Mouse (Mus musculus): Measurements from ENCODE around the gene Fosl1. TPM values are rescaled to one million over a fixed set of nuclear protein-coding genes. Genes with fewer than 3 reads are reported as not detected.

Fosl1 gene
- polyA plus RNA-seq, 1 experiment from 2014 or later, result not detected

DNA sequence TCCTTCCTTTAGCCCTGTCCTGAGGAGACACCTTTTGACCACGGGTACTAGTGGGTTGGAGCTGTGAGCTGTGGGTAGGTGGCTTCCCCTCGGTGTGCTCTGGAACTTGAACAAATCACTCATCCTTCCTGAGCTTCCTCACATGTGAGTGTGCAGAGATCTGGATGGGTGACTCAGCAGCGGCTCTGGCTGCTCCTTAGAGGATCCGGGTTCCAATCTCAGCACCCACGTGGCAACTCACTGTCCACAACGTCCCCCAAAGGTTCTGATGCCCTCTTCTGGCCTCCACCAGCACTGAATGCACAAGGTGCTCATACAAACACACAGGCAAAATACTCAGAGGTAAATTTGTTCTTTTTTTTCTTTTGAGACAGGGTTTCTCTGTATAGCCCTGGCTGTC, 4.4 kb downstream of the Fosl1 start:
- WGBS, result 80% methylated on average over 6 of the region's 6 CpGs
- Histone ChIP-seq H3K9me3 (peaks cover 6% of the 10 kb centered on the region), H3K36me3 (peaks cover 16% of the 10 kb centered on the region), H3K4me3 (no peak overlapping the region), H3K27me3 (ENCODE audit: insufficient read depth, poor library complexity, severe bottlenecking) (peaks cover 57% of the 10 kb centered on the region), H3K4me1 (replicated peaks) (peaks cover 45% of the 10 kb centered on the region), H3K27ac (no peak overlapping the region)
- DNase-seq (ENCODE audit: low spot score), result no peak

GRCm38 (mm10) chr19:5455037-5455436, 7.7 kb downstream of the Fosl1 start:
- WGBS, result 88% methylated on average over 12 of the region's 12 CpGs
- Histone ChIP-seq H3K36me3 (peaks cover 16% of the 10 kb centered on the region), H3K9me3 (no peaks in the 10 kb centered on the region), H3K27ac (no peak overlapping the region), H3K4me1 (replicated peaks) (peaks cover 44% of the 10 kb centered on the region), H3K27me3 (ENCODE audit: insufficient read depth, poor library complexity, severe bottlenecking) (peaks cover 41% of the 10 kb centered on the region), H3K4me3 (peak overlapping the region; percentile 92; the same call in 1 of the 2 replicates)
- no peak for DNase-seq (ENCODE audit: low spot score)

DNA sequence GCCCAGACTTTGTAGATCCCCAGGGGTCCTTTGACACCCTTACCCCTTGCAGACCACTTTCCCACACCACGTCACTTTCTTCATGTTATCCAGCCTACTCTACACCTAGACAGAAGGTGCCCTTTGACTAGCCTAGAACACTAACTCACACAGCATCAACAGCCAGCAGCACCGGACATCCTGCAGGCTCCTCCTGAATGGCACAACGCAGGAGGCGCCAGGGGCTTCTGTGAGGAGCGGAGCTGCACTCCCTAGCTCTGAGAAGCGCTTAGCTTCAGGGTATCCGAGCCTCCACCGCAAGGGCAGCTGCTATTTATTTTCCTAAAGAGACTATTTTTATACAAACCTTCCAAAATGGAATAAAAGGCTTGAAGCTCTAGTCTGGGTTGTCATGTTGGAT, 8.2 kb downstream of the Fosl1 start:
- Histone ChIP-seq H3K4me3 (peak overlapping the region; percentile 92), H3K27ac (0 out of 2 replicates have a peak overlapping the region, but pooled peaks have one; percentile 93), H3K4me1 (replicated peaks) (peaks cover 46% of the 10 kb centered on the region), H3K36me3 (peaks cover 16% of the 10 kb centered on the region), H3K9me3 (no peaks in the 10 kb centered on the region), H3K27me3 (ENCODE audit: insufficient read depth, poor library complexity, severe bottlenecking) (peaks cover 36% of the 10 kb centered on the region)
- DNase-seq (ENCODE audit: low spot score), result no peak
- WGBS, result 64% methylated on average over 8 of the region's 8 CpGs

GRCm38 (mm10) chr19:5456241-5456921, 9.0 kb downstream of the Fosl1 start:
- WGBS, result 4% methylated on average over 26 of the region's 26 CpGs
- no peak for DNase-seq (ENCODE audit: low spot score)
- peak overlapping the region; percentile 92 for H3K4me3 ChIP-seq
- H3K9me3 ChIP-seq, result no peaks in the 10 kb centered on the region
- H3K4me1 ChIP-seq (replicated peaks), result peaks cover 52% of the 10 kb centered on the region
- peak overlapping the region; percentile 93 for H3K27ac ChIP-seq
- peaks cover 16% of the 10 kb centered on the region for H3K36me3 ChIP-seq
- peaks cover 27% of the 10 kb centered on the region for H3K27me3 ChIP-seq (ENCODE audit: insufficient read depth, poor library complexity, severe bottlenecking)

DNA sequence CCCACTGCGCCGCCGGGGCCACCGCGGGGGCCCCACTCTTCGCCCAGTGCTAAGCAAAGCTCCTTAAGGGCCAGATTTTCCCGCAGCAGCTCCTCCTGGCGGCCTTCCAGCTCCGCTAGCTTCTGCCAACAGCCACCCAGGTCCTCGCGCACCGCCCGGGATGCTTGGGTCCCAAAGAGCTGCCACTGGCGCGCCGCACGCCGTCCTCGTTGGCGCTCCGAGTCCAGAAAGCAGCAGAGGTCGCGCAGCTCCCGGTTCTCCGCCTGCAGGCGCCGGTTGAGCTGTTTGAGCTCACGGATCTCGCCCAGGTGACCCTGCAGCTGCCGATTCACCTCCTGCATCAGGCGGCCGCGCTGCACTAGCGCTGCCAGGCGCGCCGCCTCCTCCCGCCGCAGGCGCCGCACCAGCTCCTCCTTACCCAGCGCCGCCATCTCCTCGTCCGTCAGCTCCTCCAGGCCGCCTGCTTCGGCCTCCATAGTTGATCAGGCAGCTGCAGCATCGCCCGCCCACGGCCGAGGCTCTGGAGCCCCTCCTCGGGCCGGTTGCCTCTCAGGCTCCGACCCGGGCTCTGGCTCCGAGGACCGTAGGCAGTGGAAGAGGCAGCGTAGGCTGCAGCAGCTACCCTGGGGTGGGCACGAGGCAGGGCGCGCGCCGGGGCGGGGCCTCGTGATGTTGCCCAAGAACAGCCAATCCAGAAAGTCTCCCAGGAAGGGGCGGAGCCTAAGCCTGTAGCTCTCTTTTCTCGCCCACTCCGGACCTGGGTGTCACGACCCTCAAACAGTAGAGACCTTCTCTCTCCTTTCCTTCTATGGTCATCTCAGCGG, 9.8 kb downstream of the Fosl1 start:
- WGBS, result under 1% methylated on average over 70 of the region's 70 CpGs
- Histone ChIP-seq H3K9me3 (no peaks in the 10 kb centered on the region), H3K27me3 (ENCODE audit: insufficient read depth, poor library complexity, severe bottlenecking) (peaks cover 22% of the 10 kb centered on the region), H3K4me3 (peak overlapping the region; percentile 92), H3K36me3 (peaks cover 16% of the 10 kb centered on the region), H3K4me1 (replicated peaks) (peaks cover 54% of the 10 kb centered on the region), H3K27ac (peak overlapping the region; percentile 93)
- DNase-seq (ENCODE audit: low spot score), result peak; percentile 95

GRCm38 (mm10) chr19:5457746-5458442, 10.5 kb downstream of the Fosl1 start, which contains the start of gene Ccdc85b:
Ccdc85b (minus strand) TSS chr19:5457894.
- H3K9me3 ChIP-seq, result no peaks in the 10 kb centered on the region
- H3K4me1 ChIP-seq (replicated peaks), result peaks cover 54% of the 10 kb centered on the region
- 20% methylated on average over 14 of the region's 14 CpGs for WGBS
- no peak for DNase-seq (ENCODE audit: low spot score)
- peaks cover 22% of the 10 kb centered on the region for H3K27me3 ChIP-seq (ENCODE audit: insufficient read depth, poor library complexity, severe bottlenecking)
- H3K4me3 ChIP-seq, result peak within 1 kb of the TSS; percentile 92
- H3K36me3 ChIP-seq, result peaks cover 23% of the 10 kb centered on the region
- H3K27ac ChIP-seq, result peak within 1 kb of the TSS; percentile 93

GRCm38 (mm10) chr19:5459019-5459418, 11.7 kb downstream of the Fosl1 start:
- WGBS, result 71% methylated on average over 7 of the region's 7 CpGs

DNA sequence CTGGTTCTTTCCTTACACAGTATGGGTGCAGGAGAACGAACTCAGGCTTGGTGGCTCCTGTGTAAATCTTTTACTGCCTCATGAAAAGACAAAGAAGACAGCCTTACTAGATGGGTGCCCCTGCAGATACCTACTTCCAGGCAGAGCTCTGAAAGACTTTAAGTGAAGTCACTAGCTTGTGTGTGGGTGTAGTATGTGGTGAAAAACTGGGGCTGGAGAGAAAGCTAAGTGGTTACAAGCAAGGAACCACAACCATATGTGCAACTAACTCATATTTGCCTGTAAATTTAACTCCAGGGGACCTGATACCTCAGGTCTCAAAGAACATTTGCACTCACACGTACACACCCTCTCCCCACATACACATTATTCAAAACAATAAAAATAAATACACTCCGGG, 12.5 kb downstream of the Fosl1 start:
- Histone ChIP-seq H3K27me3 (ENCODE audit: insufficient read depth, poor library complexity, severe bottlenecking) (peaks cover 22% of the 10 kb centered on the region), H3K36me3 (peaks cover 29% of the 10 kb centered on the region), H3K27ac (peak overlapping the region; percentile 88), H3K4me3 (peak overlapping the region; percentile 87), H3K9me3 (no peaks in the 10 kb centered on the region), H3K4me1 (replicated peaks) (peaks cover 58% of the 10 kb centered on the region)
- no peak for DNase-seq (ENCODE audit: low spot score)
- WGBS, result 26% methylated on average over 3 of the region's 3 CpGs

More at GRCm38 (mm10) chr19:5459019-5459418, 11.7 kb downstream of the Fosl1 start:
- Histone ChIP-seq H3K27ac (no peak overlapping the region), H3K4me3 (no peak overlapping the region), H3K27me3 (ENCODE audit: insufficient read depth, poor library complexity, severe bottlenecking) (peaks cover 22% of the 10 kb centered on the region), H3K36me3 (peaks cover 29% of the 10 kb centered on the region), H3K9me3 (no peaks in the 10 kb centered on the region), H3K4me1 (replicated peaks) (peaks cover 59% of the 10 kb centered on the region)
- no peak for DNase-seq (ENCODE audit: low spot score)

DNA sequence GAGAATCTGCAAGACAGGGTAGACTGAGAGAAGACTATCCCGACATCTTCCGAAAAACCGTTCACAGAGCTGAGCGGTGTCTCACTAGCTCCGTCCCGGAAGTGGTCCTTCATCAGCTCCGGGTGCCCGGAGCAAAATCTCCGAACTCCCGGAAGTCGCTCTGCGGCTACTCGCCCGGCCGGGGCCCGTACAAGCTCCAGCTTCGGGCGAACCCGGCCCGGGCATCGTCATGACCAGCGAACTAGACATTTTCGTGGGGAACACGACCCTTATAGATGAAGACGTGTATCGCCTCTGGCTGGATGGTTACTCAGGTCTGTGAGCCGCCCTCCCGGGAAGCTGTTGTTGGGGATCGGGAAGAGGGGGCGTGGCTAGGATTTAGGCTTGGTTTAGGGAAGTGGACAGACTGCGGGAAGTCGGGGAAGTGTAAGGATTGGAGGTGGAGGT, 13.1 kb downstream of the Fosl1 start, which contains the start of gene Fibp:
Fibp (plus strand) TSS at position 151 of the 447 bp plus-strand sequence.
- under 1% methylated on average over 32 of the region's 32 CpGs for WGBS
- Histone ChIP-seq H3K27me3 (ENCODE audit: insufficient read depth, poor library complexity, severe bottlenecking) (peaks cover 22% of the 10 kb centered on the region), H3K27ac (peak within 1 kb of the TSS; percentile 88), H3K9me3 (no peaks in the 10 kb centered on the region), H3K4me1 (replicated peaks) (peaks cover 52% of the 10 kb centered on the region), H3K36me3 (peaks cover 33% of the 10 kb centered on the region), H3K4me3 (peak within 1 kb of the TSS; percentile 87)
- DNase-seq (ENCODE audit: low spot score), result peak; percentile 93

DNA sequence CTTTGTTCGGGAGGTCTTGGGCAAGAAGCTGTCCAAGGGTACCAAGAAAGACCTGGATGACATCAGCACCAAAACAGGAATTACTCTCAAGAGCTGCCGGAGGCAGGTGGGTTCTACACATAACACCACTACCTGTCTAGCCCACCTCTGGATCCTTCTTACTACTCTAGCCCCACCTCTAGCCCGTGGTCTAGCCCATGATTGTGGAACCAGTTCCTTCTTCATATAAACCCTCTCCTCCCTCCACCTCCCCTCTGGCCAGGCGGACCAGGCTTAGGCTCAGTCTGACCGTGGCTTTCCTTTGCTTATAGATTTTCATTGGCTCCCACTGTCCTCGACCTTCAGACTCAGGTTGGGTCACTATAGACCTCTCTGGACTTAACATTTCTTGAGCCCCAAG, 14.1 kb downstream of the Fosl1 start:
- Histone ChIP-seq H3K9me3 (no peaks in the 10 kb centered on the region), H3K4me3 (peak overlapping the region; percentile 87), H3K36me3 (peaks cover 42% of the 10 kb centered on the region), H3K4me1 (replicated peaks) (peaks cover 43% of the 10 kb centered on the region), H3K27ac (no peak overlapping the region), H3K27me3 (ENCODE audit: insufficient read depth, poor library complexity, severe bottlenecking) (peaks cover 16% of the 10 kb centered on the region)
- DNase-seq (ENCODE audit: low spot score), result no peak
- 91% methylated on average over 6 of the region's 6 CpGs for WGBS

DNA sequence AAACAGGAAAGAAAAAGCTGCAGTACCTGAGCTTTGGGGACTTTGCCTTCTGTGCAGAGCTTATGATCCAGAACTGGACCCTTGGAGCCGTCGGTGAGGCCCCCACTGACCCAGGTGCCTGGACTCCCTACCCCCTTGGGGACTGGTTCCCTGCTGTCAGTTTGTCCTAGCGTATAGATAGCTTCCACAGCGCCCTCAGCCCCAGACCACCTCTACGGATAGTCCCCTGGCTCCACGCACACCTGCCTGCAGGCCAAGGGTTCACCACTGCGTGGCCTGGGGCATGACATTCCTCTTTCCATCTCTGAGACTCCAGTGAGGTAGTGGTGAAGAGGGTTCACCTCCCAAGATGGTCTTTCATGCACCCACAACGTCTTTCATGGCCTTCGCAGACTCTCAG, 15.9 kb downstream of the Fosl1 start:
- H3K27ac ChIP-seq, result no peak overlapping the region
- H3K4me1 ChIP-seq (replicated peaks), result peaks cover 26% of the 10 kb centered on the region
- 86% methylated on average over 9 of the region's 9 CpGs for WGBS
- H3K36me3 ChIP-seq, result peaks cover 60% of the 10 kb centered on the region
- no peaks in the 10 kb centered on the region for H3K9me3 ChIP-seq
- peak overlapping the region; percentile 39; the same call in 1 of the 2 replicates for H3K4me3 ChIP-seq
- DNase-seq (ENCODE audit: low spot score), result no peak
- peaks cover 16% of the 10 kb centered on the region for H3K27me3 ChIP-seq (ENCODE audit: insufficient read depth, poor library complexity, severe bottlenecking)

- peaks cover 63% of the 10 kb centered on the region for H3K36me3 ChIP-seq
- WGBS, result 55% methylated on average over 15 of the region's 15 CpGs
- peaks cover 27% of the 10 kb centered on the region for H3K4me1 ChIP-seq (replicated peaks)
- peaks cover 9% of the 10 kb centered on the region for H3K27me3 ChIP-seq (ENCODE audit: insufficient read depth, poor library complexity, severe bottlenecking)
- peak; percentile 80 for DNase-seq (ENCODE audit: low spot score)
- peak overlapping the region; percentile 87 for H3K27ac ChIP-seq
- no peaks in the 10 kb centered on the region for H3K9me3 ChIP-seq
- H3K4me3 ChIP-seq, result peak overlapping the region; percentile 39
Observed at GRCm38 (mm10) chr19:5463791-5464562, 16.6 kb downstream of the Fosl1 start.
